Mouse (Mus musculus): ENCODE results near the gene Gm49361.

Gm49361 gene

DNA sequence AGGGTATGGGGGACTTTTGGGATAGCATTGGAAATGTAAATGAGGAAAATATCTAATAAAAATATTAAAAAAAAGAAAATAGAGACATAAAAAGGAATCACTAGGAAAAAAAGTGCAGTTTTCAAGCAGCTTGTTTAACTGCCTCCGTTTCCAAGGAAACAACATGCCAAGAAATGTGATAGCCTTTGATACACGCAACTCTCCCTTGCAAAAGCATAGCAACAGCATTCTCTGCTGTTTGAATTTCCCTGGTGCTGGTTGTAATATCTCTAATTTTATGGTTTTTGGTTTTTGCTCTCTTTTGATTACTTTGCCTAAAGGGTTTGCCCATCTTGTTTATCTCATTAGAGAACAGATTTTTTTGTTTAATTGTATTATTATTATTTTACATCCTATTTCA is 70.4 kb downstream of the Gm49361 start:
- CTCF ChIA-PET, result interaction anchor here in 1 of 4 experiments (0.6 kb wide), 1 partner anchor 142 kb away, joined by 4 read pairs; no protein-coding TSS in a partner anchor
- POLR2A ChIA-PET, result no interaction called here

DNA sequence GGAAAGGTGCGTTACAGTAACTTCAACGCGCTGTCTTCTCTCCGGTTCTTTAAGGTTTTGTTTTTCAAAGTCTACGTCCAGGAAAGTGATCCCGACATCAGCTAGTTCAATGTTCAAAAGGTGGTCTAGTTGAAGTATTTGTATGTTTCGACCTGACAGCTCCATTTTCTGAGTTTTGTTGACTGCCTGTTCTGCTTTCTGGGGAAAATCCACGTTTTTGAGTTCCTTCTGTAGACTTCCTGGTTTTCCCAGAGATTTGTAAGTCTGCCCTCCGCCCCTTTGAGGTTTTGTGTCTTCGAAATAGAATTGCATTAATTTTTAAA is 80.3 kb downstream of the Gm49361 start:
- POLR2A ChIA-PET, result interaction anchor here in 2 of 4 experiments (0.8 to 2.3 kb wide), 24 partner anchors 10 to 267 kb away, joined by 3 to 9 read pairs (median 4); partner anchors contain the start of genes Sap18 (in 2 of the 2), Zdhhc20 (in 2 of the 2), Cryl1 (in 1 of the 2) and Eef1akmt1 (in 1 of the 2)
- CTCF ChIA-PET, result interaction anchor here in 2 of 4 experiments (1.4 to 1.7 kb wide), 2 partner anchors 14 to 15 kb away, joined by 4 to 6 read pairs; no protein-coding TSS in a partner anchor

DNA sequence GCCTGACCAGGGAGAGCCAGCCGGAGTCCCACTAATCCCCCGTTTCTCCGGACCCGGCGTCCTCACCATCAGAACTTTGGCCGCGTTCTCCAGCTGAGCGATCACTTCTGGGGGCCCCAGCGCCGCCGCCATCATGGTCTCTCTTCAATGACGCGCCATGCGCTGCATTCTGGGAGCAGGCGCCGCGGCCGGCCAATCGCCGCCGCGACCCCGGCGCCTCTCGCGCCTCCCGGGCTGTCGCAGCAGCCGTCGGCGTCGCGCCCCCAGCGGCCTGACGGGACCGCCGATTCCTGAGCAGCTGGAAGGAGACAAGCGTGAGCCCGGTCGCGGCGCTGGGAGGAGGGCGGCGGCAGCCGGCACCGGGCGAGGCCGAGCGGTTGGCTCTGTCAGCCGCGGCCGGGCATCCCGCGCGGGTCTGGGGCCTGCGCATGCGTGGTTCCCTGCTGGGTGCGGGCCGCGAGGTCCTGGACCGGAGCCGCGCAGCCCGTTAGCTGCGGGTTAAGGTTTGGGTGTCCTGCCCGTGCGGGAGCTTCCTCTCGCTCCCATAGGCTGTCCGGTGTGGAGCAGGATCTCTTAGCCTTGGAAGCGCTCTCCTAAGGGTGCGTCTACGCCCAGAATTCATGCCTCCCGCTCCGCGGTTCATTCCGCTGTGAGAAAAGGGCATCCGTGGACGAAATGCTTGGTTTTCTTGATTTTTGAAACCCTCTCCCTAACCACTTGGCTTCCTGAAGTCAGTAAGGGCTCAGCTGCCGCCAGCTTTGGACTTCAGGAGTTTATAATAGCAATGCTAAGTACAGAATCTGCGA is 80.9 kb downstream of the Gm49361 start, which contains the start of gene Xpo4:
Gene Xpo4, minus strand, starts transcription at position 609 of the 806 bp plus-strand sequence.
- ChIA-PET CTCF (interaction anchor here in 2 of 4 experiments (1.4 to 1.7 kb wide), 2 partner anchors 15 kb away, joined by 4 to 6 read pairs; no protein-coding TSS in a partner anchor), POLR2A (interaction anchor here in 3 of 4 experiments (0.7 to 2.3 kb wide), 31 partner anchors 9 to 266 kb away, joined by 3 to 9 read pairs (median 4); partner anchors contain the start of genes Sap18 (in 2 of the 3), Zdhhc20 (in 2 of the 3), Cryl1 (in 1 of the 3) and Eef1akmt1 (in 1 of the 3))

DNA sequence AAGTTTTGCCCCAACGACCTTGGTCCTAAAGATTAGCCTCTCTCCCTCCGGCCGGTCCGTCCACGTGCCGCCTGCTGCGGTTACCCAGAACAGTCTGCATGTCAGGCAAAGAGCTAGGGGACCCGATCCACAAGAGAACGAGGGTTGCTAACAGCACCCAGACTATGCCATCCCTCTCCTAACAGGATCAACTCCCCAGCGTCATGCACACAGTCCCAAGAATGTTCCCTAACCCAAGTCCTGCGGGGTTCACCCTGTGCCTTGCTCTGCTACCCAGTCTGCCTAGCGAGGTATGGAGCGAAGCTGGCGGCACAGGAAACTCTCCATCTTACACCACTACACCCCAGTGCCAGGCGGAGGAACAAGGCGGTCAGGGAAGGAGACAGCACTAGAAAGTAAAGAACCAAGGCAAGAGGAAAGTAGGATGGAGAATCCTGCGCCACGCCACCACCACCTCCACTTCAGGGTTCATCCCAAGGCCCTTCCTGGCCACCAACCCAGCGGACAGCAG is 81.5 kb downstream of the Gm49361 start:
- ChIA-PET POLR2A (interaction anchor here in 3 of 4 experiments (0.7 to 2.3 kb wide), 24 partner anchors 9 to 266 kb away, joined by 3 to 9 read pairs (median 4); partner anchors contain the start of genes Sap18 (in 2 of the 3), Zdhhc20 (in 2 of the 3), Cryl1 (in 1 of the 3) and Eef1akmt1 (in 1 of the 3)), CTCF (interaction anchor here in 2 of 4 experiments (1.4 to 1.7 kb wide), 2 partner anchors 16 kb away, joined by 4 to 6 read pairs; no protein-coding TSS in a partner anchor)

DNA sequence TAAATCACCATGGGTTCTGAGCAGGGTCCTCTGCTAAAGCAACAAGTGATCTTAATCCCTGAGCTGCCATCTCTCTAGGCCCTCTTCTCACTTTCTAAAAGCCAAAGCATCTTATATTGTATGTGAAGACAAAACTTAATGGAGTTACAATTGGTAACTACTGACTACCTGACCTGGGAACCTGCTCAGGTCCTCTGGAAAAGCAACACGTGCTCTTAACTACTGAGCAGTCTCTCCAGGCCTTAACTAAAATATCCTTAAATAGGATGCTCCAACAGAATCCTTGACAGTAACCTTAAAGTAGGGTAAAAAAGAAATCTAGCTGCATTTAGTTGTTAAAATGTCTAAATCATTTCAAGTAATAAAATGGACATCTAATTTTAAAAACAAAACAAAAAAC is 82.3 kb downstream of the Gm49361 start:
- POLR2A ChIA-PET, result interaction anchor here in 2 of 4 experiments (0.9 to 2.3 kb wide), 7 partner anchors 8 to 252 kb away, joined by 3 to 9 read pairs (median 3); no protein-coding TSS in a partner anchor
- CTCF ChIA-PET, result no interaction called here

DNA sequence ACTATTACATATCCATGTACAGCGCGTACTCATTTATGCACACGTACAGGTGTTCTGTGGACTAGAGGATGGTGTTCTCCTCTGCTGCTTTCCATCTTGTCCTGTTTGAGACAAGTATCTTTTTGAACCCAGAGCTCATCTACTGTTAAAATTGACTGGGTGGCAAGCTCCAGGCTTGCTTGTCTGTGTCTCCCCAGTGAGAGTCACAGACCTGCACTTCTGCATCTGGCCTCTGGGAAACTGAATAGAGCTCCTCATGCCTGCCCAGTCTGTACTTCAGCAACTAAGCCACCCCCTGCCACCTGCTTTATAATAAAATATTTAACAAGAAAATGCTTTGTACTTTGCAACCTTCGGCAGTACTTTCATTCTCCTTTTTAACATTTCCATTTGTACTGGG is 87.6 kb downstream of the Gm49361 start:
- ChIA-PET POLR2A (interaction anchor here in 3 of 4 experiments (0.5 to 1.6 kb wide), 8 partner anchors 9 to 341 kb away, joined by 3 to 4 read pairs (median 3); partner anchors contain the start of gene Micu2 (in 1 of the 3)), CTCF (interaction anchor here in 3 of 4 experiments (0.6 to 1.3 kb wide), 6 partner anchors 35 to 287 kb away, joined by 3 to 8 read pairs (median 3); partner anchors contain the start of gene Zdhhc20 (in 1 of the 3))

DNA sequence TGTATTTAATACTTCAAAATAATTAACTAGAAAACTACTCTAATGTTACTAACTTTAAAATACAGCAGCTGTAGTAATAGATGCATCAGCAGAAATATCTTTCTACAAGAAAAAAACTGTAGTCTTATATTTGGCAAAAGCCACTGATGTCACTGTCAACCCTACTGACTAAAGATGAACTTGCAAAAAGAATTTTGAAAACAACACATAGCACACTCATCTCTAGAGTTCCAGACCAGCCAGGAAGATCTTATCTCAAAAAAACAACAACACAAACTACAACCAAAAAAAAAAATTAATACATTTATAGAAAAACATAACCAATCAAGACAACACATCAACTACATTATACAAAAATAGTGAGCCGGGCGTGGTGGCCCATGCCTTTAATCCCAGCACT is 88.4 kb downstream of the Gm49361 start:
- CTCF ChIA-PET, result interaction anchor here in 1 of 4 experiments (0.7 kb wide), 1 partner anchor 25 kb away, joined by 13 read pairs; no protein-coding TSS in a partner anchor
- POLR2A ChIA-PET, result interaction anchor here in 3 of 4 experiments (0.6 to 1.6 kb wide), 7 partner anchors 10 to 522 kb away, joined by 3 to 9 read pairs (median 4); no protein-coding TSS in a partner anchor

DNA sequence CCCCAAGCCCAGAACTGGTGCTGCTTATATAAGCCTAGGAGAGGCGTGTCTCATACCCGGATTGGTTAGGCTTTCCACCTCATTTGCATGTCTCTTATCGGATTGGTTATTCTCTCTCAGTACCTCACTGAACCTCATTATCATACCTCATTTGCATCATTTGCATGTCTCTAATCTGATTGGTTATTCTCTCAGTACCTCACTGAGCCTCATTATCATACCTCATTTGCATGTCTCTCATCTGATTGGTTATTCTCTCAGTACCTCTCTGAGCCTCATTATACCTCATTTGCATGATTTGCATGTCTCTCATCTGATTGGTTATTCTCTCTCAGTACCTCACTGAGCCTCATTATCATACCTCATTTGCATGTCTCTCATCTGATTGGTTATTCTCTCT is 89.4 kb downstream of the Gm49361 start:
- POLR2A ChIA-PET, result interaction anchor here in 3 of 4 experiments (0.7 to 2.5 kb wide), 9 partner anchors 8 to 621 kb away, joined by 3 to 12 read pairs (median 7); partner anchors contain the start of genes Xpo4 (in 2 of the 3) and Sap18 (in 1 of the 3)

DNA sequence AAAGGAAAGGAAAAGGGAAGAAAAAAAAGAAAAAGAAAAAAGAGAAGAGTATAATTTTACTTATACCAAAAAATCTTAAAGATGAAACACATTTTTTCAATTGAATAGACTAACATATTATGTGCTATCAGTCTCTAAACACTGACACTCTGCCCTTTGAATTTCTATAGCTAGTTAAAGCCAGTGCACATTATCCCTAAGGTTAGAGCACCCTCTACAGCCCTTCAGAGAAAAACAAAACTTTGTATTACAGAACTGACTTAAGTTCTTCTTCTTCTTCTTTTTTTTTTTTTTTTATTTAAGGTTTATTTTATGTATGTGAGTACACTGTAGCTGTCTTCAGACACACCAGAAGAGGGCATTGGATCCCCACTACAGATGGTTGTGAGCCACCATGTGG is 96.4 kb downstream of the Gm49361 start:
- ChIA-PET CTCF (interaction anchor here in 3 of 4 experiments (0.5 to 0.7 kb wide), 7 partner anchors 13 to 568 kb away, joined by 3 to 5 read pairs (median 3); no protein-coding TSS in a partner anchor), POLR2A (interaction anchor here in 1 of 4 experiments (0.7 to 2.6 kb wide), 3 partner anchors 12 to 496 kb away, joined by 4 to 11 read pairs (median 6); no protein-coding TSS in a partner anchor)

More for the DNA sequence above, 89.4 kb downstream of the Gm49361 start:
- CTCF ChIA-PET, result interaction anchor here in 1 of 4 experiments (0.7 kb wide), 2 partner anchors 26 to 70 kb away, joined by 3 to 4 read pairs; no protein-coding TSS in a partner anchor

DNA sequence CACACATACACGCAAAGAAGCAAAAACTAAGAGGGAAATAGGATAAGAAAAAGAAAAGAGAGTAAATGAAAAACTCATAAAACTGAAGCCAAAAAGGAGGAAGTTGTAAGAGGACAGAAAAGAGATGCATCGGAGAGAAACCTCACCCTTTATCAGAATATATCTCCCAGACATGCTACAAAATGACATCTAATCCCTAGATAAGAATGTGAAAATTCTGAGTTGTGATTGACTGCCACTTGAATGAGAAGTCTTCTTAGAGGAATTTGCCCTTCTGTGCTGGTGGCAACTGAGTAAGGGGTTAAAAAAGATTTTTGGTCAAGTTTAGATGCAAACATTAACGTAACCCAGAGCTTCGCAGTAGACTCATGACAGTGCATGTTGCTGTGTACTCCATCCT is 99.7 kb downstream of the Gm49361 start:
- CTCF ChIA-PET, result no interaction called here

DNA sequence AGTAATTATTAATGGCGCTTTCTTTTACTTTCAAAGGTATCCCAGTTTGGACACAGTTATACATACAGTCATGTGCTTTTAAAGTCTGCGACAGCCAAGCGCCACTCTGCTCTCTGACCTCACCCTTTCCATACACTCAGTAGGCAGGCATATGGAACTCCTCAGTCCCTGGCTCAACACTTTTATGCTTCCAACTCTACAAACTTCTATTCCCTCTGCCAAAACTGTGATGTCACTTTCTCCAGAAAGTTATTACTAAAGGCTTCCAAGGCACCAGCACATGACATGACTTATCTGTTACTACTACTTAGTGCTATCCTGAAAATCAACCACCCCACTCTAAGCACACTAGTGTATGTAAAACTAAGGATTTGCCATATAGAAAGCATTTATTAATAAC is 106.8 kb downstream of the Gm49361 start:
- ChIA-PET CTCF (no interaction called here), POLR2A (interaction anchor here in 2 of 4 experiments (0.6 to 3.0 kb wide), 2 partner anchors 9 to 16 kb away, joined by 8 to 11 read pairs; no protein-coding TSS in a partner anchor)

More for the DNA sequence above, 99.7 kb downstream of the Gm49361 start:
- POLR2A ChIA-PET, result interaction anchor here in 1 of 4 experiments (1.5 to 2.7 kb wide), 4 partner anchors 10 to 19 kb away, joined by 4 to 8 read pairs (median 6); partner anchors contain the start of gene Xpo4

DNA sequence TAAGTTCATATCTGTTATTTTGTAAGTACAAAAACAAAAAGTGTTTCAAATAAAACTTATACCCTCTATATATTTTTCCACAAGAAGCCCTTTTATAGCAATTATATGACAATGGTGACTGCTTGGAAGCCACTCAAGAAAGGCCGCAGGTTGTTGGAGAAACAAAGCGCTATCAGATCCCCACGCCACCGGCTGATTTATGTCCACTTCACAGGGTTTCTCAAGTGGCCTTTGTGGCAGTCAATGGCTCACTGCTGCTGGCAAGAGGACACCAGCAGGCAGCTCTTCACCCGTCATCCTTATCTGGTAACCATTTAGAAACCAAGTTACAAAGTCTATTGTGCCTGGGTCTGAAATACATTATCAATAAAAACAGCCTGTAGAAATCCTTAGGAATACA is 111.8 kb downstream of the Gm49361 start:
- CTCF ChIA-PET, result no interaction called here
- POLR2A ChIA-PET, result interaction anchor here in 1 of 4 experiments (0.9 to 1.6 kb wide), 3 partner anchors 11 to 26 kb away, joined by 3 to 4 read pairs (median 3); no protein-coding TSS in a partner anchor

DNA sequence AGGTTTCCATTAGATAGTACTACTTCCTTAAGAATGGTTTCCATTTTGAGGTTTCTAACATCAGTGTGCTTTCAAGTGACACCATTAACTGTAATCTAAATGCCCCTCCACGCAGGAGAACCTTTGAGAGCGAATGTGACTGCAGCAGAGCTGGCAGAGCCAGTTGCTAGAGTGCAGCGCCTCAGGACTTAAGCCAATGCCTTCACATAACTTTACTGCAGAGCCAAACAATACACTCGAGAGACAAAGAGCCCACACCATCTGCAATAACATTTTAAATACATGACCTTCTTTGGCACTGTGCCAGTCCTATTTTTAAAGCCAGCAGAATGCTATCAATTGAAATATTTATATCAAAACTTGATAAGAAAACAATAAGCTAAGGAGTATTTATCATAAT is 116.3 kb downstream of the Gm49361 start:
- CTCF ChIA-PET, result no interaction called here

DNA sequence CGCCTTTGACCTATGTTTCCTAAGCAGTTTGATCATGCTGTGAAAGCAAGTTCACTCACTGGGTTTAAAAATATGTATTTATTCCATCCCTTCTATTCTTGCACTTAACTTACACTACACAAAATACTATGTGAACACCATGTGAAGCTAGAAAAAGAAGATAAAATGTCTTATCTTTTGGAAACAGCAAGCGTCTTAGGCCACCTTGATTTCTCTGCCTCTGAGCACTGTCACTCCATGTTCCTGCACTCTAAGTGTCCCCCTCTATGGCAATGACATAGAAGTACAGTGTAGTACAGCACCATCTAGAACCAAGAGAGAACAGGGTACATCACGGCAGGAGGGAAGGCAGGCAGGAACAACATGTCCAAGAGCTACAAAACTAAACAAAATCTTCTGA is 123.0 kb downstream of the Gm49361 start:
- CTCF ChIA-PET, result no interaction called here
- POLR2A ChIA-PET, result interaction anchor here in 1 of 4 experiments (0.5 to 1.4 kb wide), 3 partner anchors 16 to 733 kb away, joined by 3 to 6 read pairs (median 3); no protein-coding TSS in a partner anchor

More for the DNA sequence above, 116.3 kb downstream of the Gm49361 start:
- POLR2A ChIA-PET, result interaction anchor here in 1 of 4 experiments (1.4 to 1.8 kb wide), 2 partner anchors 15 to 19 kb away, joined by 5 read pairs; no protein-coding TSS in a partner anchor

DNA sequence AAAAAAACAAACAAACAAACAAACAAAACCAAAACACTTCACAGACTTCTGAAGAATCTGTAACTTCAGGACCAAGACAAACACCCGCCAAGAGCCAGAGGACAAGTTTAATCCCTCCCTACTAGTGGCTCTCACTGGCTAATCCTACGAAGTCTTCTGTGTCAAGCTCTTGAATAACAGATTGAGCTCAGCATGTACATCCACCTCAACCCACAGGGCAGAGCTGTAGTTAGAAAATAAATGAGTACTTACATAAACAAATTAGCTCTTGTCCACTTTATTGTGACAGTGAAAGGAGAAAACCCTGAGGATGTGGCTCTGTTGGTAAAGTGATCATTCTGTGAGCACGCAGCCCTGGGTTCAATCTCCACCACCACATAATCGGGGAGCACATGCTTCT is 124.2 kb downstream of the Gm49361 start:
- POLR2A ChIA-PET, result interaction anchor here in 1 of 4 experiments (1.0 to 1.4 kb wide), 4 partner anchors 10 to 20 kb away, joined by 3 to 6 read pairs (median 4); no protein-coding TSS in a partner anchor

DNA sequence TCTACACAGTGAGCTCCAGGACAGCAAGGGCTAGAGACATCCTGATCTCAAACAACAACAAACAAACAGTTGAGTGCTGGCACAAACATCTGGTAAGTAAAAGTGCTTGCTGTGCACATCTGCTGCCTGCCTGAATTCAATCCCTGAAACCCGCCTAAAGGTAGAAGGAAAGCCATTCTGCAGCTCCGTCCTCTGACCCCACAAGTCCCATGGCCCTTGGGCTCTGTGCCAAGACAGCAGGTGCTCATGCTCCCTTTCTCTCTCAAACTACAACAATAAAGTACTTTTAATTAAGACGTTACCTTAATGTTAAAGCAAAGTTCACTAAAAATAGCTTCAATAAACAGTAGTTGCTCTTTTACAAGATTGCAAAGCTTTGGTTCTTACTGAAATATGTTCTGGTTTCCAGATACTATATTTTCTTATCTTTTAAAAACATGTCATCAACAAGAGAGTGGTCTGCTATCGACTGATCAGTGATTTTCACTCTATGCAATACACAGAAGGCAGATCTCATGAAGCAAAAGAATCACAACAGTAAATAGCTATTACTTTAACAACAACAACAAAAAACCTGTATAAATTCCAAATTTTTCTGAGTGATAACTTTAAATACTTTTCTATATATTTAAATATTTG is 125.2 kb downstream of the Gm49361 start:
- POLR2A ChIA-PET, result interaction anchor here in 2 of 4 experiments (0.8 to 1.3 kb wide), 7 partner anchors 11 to 205 kb away, joined by 3 to 4 read pairs (median 3); partner anchors contain the start of gene Xpo4 (in 1 of the 2)
- CTCF ChIA-PET, result interaction anchor here in 1 of 4 experiments (1.1 kb wide), 1 partner anchor 88 kb away, joined by 3 read pairs; no protein-coding TSS in a partner anchor

More for the DNA sequence above, 124.2 kb downstream of the Gm49361 start:
- CTCF ChIA-PET, result no interaction called here

DNA sequence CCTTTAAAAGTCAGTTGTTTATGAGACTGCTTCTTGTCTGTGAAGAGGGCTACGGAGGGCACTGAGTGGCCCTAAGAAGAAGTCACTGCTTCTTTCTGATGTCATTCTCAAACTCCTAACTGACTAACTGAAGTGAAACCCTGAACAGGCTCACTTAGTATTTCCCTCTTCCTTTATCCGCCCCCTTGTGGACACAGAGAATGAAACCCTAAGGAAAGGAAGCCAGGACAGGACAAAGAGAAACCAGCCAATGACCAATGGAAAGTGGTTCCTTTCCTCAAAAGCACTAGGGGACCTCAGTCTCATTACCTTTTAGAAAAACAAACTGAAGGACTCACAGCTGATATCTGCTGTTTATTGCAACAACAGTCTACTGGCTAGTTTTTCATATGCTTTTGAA is 126.4 kb downstream of the Gm49361 start:
- CTCF ChIA-PET, result no interaction called here
- POLR2A ChIA-PET, result no interaction called here
